Mouse (Mus musculus) CH12.LX (cell line): Measurements from ENCODE around the gene Myh3. TPM values are rescaled to one million over a fixed set of nuclear protein-coding genes. Genes with fewer than 3 reads are reported as not detected.

Experiments
- DNase-seq: peaks from one replicate; pipeline ENCODE4 v3.0.0-alpha.2; 2013; ENCODE audit errors: extremely low read depth
- H3K27ac ChIP-seq: 2 replicates; pipeline ENCODE4 v1.5.1; 2012; ENCODE audit warnings: low read depth, mild to moderate bottlenecking, control low read depth, moderate library complexity; ENCODE audit not compliant: insufficient read depth
- H3K27me3 ChIP-seq: replicated peaks from 2 replicates; pipeline ENCODE3; 2012; ENCODE audit warnings: inconsistent platforms
- H3K36me3 ChIP-seq, 2 experiments: replicated peaks in 1 of 2; 2 replicates each; pipeline versions ENCODE3 to v1.6.1; 2012; ENCODE audit warnings: inconsistent platforms in 1 of 2, low read length in 1 of 2, mild to moderate bottlenecking in 1 of 2, mixed read lengths in 1 of 2, moderate library complexity in 1 of 2; ENCODE audit not compliant: control insufficient read depth in 1 of 2, insufficient read depth in 1 of 2
- H3K4me1 ChIP-seq, 2 experiments: 2 replicates each; pipeline ENCODE4 v1.6.1; 2012; ENCODE audit warnings: inconsistent platforms in 1 of 2, moderate library complexity in 1 of 2; ENCODE audit not compliant: insufficient read depth in 2 of 2, control insufficient read depth in 1 of 2
- H3K4me2 ChIP-seq: 2 replicates; pipeline ENCODE4 v1.6.1; 2012; ENCODE audit warnings: low read depth, mild to moderate bottlenecking, control low read depth; ENCODE audit not compliant: poor library complexity, insufficient read depth, severe bottlenecking
- H3K4me3 ChIP-seq, 3 experiments: fragments of 150-350 bp in 1 of 3; sonication (generic) in 1 of 3; replicated peaks in 1 of 3; 2 replicates each; pipeline versions ENCODE3 to v1.5.1; 2011 to 2012; ENCODE audit warnings: low read depth in 2 of 3, low read length in 2 of 3, mild to moderate bottlenecking in 2 of 3, moderate library complexity in 2 of 3, control low read depth in 1 of 3, improper control_type of control experiment in 1 of 3, inconsistent platforms in 1 of 3, mixed read lengths in 1 of 3; ENCODE audit not compliant: poor library complexity in 1 of 3
- H3K79me2 ChIP-seq: replicated peaks from 2 replicates; pipeline ENCODE4 v1.6.1; 2012; ENCODE audit warnings: mild to moderate bottlenecking, moderate library complexity; ENCODE audit not compliant: control insufficient read depth, poor library complexity, insufficient read depth, severe bottlenecking; ENCODE audit errors: extremely low read depth
- H3K9ac ChIP-seq: 2 replicates; pipeline ENCODE4 v1.6.1; 2012; ENCODE audit warnings: low read depth, mild to moderate bottlenecking, control low read depth, moderate library complexity; ENCODE audit not compliant: insufficient read depth
- H3K9me3 ChIP-seq: replicated peaks from 2 replicates; pipeline ENCODE3; 2012; ENCODE audit warnings: low read length, inconsistent platforms, mixed read lengths
- BHLHE40 ChIP-seq: IDR thresholded peaks from 2 replicates; pipeline ENCODE4 v1.6.1; 2011; ENCODE audit warnings: mild to moderate bottlenecking, low read depth, low read length, improper control_type of control experiment
- CHD1 ChIP-seq: IDR thresholded peaks from 2 replicates; pipeline ENCODE4 v1.6.1; 2012; ENCODE audit warnings: low read depth, low read length, improper control_type of control experiment, inconsistent platforms
- JUND ChIP-seq: conservative IDR thresholded peaks from 2 replicates; pipeline ENCODE4 v1.6.1; 2011; ENCODE audit warnings: low read depth, low read length, improper control_type of control experiment
- MAZ ChIP-seq: IDR thresholded peaks from 2 replicates; pipeline ENCODE4 v1.6.1; 2012; ENCODE audit warnings: low read depth, mild to moderate bottlenecking, inconsistent platforms, low read length, improper control_type of control experiment, moderate library complexity
- PAX5 ChIP-seq: IDR thresholded peaks from 2 replicates; pipeline ENCODE4 v1.6.1; 2012; ENCODE audit warnings: low read length, inconsistent platforms, mixed read lengths
- POLR2AphosphoS2 ChIP-seq: IDR thresholded peaks from 2 replicates; pipeline ENCODE4 v1.6.1; 2011; ENCODE audit warnings: low read depth, low read length, improper control_type of control experiment
- SIN3A ChIP-seq: IDR thresholded peaks from 2 replicates; pipeline ENCODE4 v1.6.1; 2012; ENCODE audit warnings: low read length, improper control_type of control experiment, inconsistent platforms
- USF1 ChIP-seq: IDR thresholded peaks from 2 replicates; pipeline ENCODE4 v1.6.1; 2014; ENCODE audit warnings: low read depth, mild to moderate bottlenecking, inconsistent platforms, low read length, improper control_type of control experiment
- USF2 ChIP-seq: conservative IDR thresholded peaks from 2 replicates; pipeline ENCODE4 v1.6.1; 2011; ENCODE audit warnings: low read depth, low read length, improper control_type of control experiment
- ZC3H11A ChIP-seq: IDR thresholded peaks from 2 replicates; pipeline ENCODE4 v1.6.1; 2012; ENCODE audit warnings: low read depth, mild to moderate bottlenecking, inconsistent platforms, low read length, improper control_type of control experiment
- dilution Hi-C: fragments of 300-500 bp; cut with MboI; formaldehyde crosslinking; loops from 2 replicates; pipeline ENCODE4 v1.14.3; 2020; ENCODE audit warnings: low sequenced_read_pairs; ENCODE audit not compliant: extremely low pct_unique_long_range_greater_than_20kb, extremely low pct_ligation_motif_present
- in situ Hi-C: fragments of 300-500 bp; cut with MboI; formaldehyde crosslinking; loops from 3 replicates; pipeline ENCODE4 v1.14.3; 2019; ENCODE audit warnings: low sequenced_read_pairs, low pct_ligation_motif_present, low pct_unique_long_range_greater_than_20kb, mixed read lengths
- polyA plus RNA-seq: library from polyadenylated mRNA; unstranded; fragments of >175 nt; gene quantifications from 2 replicates; pipeline ENCODE4 v1.2.1, GENCODE M21; 2012; ENCODE audit warnings: low read depth; ENCODE audit not compliant: insufficient read length
- total RNA-seq, 2 experiments: library from RNA; depleted of rRNA; stranded (reverse); fragments of 300-350 nt in 1 of 2; fragments of >200 nt in 1 of 2; gene quantifications; 2 replicates each; pipeline ENCODE4 v1.2.3; 2012 to 2014

The Myh3 gene
- total and polyA plus RNA-seq, 3 experiments = 0.12 to 0.64 (median 0.26) TPM

DNA sequence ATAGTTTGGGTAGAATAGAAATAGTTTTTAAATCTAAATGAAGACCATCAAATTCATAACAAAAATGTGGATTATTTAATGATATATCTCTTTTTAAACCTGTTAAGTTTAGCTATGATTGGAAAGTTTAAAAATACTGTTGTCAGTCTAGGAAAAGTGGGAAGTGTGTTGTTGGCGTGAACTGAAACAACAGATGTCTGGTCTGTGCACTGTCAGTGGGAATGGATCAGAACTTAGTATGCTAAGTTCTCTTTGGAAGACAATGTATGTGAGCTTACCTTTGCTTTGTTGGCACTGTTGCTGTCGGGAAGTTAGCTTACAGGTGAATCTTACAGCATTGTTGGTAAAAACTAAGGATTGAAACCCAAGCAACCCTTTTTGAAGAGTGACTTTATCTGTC, 16.8 kb upstream of the Myh3 start:
- H3K27ac ChIP-seq = no peak overlapping the region
- no peak overlapping the region for H3K9ac ChIP-seq
- DNase-seq = no peak
- dilution Hi-C loops (no loop called here), in situ Hi-C loops (no loop called here)
- H3K27me3 ChIP-seq = no peaks in the 10 kb centered on the region
- peaks cover 71 to 96% of the 10 kb centered on the region in 2 experiments for H3K36me3 ChIP-seq
- no peak overlapping the region for H3K4me2 ChIP-seq
- TF ChIP-seq BHLHE40 = no peak
- no peaks in the 10 kb centered on the region for H3K79me2 ChIP-seq
- no peaks in the 10 kb centered on the region for H3K4me1 ChIP-seq
- H3K4me3 ChIP-seq = no peak overlapping the region
- no peaks in the 10 kb centered on the region for H3K9me3 ChIP-seq

DNA sequence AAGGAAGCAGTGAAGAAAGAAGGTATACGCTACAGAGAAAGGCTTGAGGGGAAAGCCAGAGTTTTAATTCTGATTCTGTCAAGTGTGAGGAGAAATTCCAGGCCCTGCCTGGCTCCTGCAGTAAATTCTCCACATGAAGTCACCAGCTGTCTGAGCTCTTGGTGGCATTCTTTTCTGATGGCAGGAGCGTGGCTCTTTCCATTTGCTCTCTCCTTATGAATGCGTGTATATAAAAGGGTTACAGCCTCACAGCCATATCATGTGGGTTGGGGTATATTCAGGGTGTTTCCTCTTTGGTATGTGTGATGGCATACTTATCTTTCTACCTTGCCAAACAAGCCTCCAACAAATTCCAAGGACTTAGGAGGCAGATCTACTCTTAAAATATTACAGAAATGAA, 15.4 kb upstream of the Myh3 start:
- Histone ChIP-seq H3K9me3 (no peaks in the 10 kb centered on the region), H3K4me2 (no peak overlapping the region), H3K4me3 (no peak overlapping the region), H3K36me3 (peaks cover 65 to 94% of the 10 kb centered on the region in 2 experiments), H3K27ac (no peak overlapping the region), H3K4me1 (no peaks in the 10 kb centered on the region), H3K9ac (no peak overlapping the region), H3K79me2 (no peaks in the 10 kb centered on the region), H3K27me3 (no peaks in the 10 kb centered on the region)
- in situ Hi-C loops (no loop called here), dilution Hi-C loops (no loop called here)
- TF ChIP-seq USF1 (no peak), ZC3H11A (no peak), JUND (no peak), CHD1 (no peak), MAZ (no peak), SIN3A (no peak)
- DNase-seq = no peak

DNA sequence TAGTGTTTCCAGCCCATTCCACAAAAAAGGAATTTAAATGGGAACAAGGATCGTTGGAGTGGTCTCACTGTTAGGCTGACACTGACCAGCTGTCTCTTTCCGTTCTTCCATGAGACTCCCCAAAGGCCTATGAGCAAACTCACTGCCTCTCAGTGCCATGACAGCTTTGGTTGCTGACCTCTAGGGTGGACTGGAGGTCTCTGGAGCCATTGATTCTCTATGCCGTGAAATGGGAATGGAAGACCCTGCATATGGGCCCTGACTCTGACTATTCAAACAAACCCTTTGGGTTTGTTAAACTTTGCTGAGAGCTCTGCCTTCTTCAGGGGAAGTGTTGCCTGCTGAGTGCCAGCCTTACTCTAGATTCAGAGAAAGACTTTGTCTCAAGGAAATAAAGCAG, 10.4 kb upstream of the Myh3 start:
- no peaks in the 10 kb centered on the region for H3K79me2 ChIP-seq
- H3K27ac ChIP-seq = no peak overlapping the region
- no peak overlapping the region for H3K4me2 ChIP-seq
- H3K4me1 ChIP-seq = peaks cover 0 to 2% of the 10 kb centered on the region in 2 experiments; a peak in 2 of 4 replicates
- H3K36me3 ChIP-seq = peaks cover 29 to 55% of the 10 kb centered on the region in 2 experiments
- H3K27me3 ChIP-seq = peaks cover 3% of the 10 kb centered on the region
- DNase-seq = no peak
- no peak overlapping the region for H3K9ac ChIP-seq
- H3K4me3 ChIP-seq = no peak overlapping the region
- TF ChIP-seq ZC3H11A (no peak), POLR2AphosphoS2 (0 out of 2 replicates have a peak, but pooled peaks have one; percentile 52), PAX5 (no peak), USF2 (no peak)
- H3K9me3 ChIP-seq = no peaks in the 10 kb centered on the region
- dilution Hi-C loops (no loop called here), in situ Hi-C loops (no loop called here)
